ENCODE assay signal across 23 mouse cellular contexts in genomic region chr17:84330986-84331385, GRCm38 (mm10).
A peak's percentile ranks its signal among the peaks of the same experiment; 100 is the strongest.
DNase-seq lines count a peak whose midpoint lies in the region; ATAC-seq and TF ChIP-seq lines count a peak whose summit lies in the region.
"Had no signal": no experiment of that assay in that cellular context is flagged by ENCODE, and none has a peak within 500 bp of the region (broad histone marks: within the 10 kb centered on the region; RNA-seq: fewer than 3 reads in every experiment).

No protein-coding gene starts in this region.

- 87% methylated on average over 8 of the region's 8 CpGs for WGBS in forebrain, embryonic 10.5 days
- WGBS in forebrain, embryonic 13.5 days = 80% methylated on average over 8 of the region's 8 CpGs
- 86% methylated on average over 8 of the region's 8 CpGs for WGBS in small intestine, adult 2 months

- no peaks in the 10 kb centered on the region for H3K9me3 ChIP-seq in forebrain, embryonic 10.5 days
- H3K9me3 ChIP-seq in forebrain, embryonic 13.5 days (replicated peaks) = no peaks in the 10 kb centered on the region
- H3K9me3 ChIP-seq: heart, embryonic 15.5 days; hindbrain, embryonic 15.5 days; liver, embryonic 12.5 days; midbrain, embryonic 12.5 days; neural tube, embryonic 15.5 days had no signal

- H3K36me3 ChIP-seq in forebrain, embryonic 10.5 days (replicated peaks) = peaks cover 34% of the 10 kb centered on the region
- 0 out of 2 replicates have a peak, but pooled peaks cover 16% of the 10 kb centered on the region for H3K36me3 ChIP-seq in forebrain, embryonic 13.5 days (ENCODE audit: poor library complexity, severe bottlenecking)
- peaks cover 7% of the 10 kb centered on the region; the same call in 1 of the 2 replicates for H3K36me3 ChIP-seq in small intestine, adult 2 months (ENCODE audit: control insufficient read depth, insufficient read depth, low read length)

- H3K27me3 ChIP-seq in forebrain, embryonic 10.5 days (ENCODE audit: poor library complexity, severe bottlenecking) = no peaks in the 10 kb centered on the region
- no peaks in the 10 kb centered on the region for H3K27me3 ChIP-seq in forebrain, embryonic 13.5 days
- H3K27me3 ChIP-seq in small intestine, adult 2 months (ENCODE audit: control insufficient read depth, insufficient read depth, low read length) = no peaks in the 10 kb centered on the region
- H3K27me3 ChIP-seq: heart, embryonic 15.5 days; hindbrain, embryonic 15.5 days; liver, embryonic 12.5 days; midbrain, embryonic 12.5 days; neural tube, embryonic 15.5 days had no signal

- no peak overlapping the region for H3K9ac ChIP-seq in forebrain, embryonic 13.5 days
- H3K9ac ChIP-seq: heart, embryonic 15.5 days; hindbrain, embryonic 15.5 days; liver, embryonic 12.5 days; midbrain, embryonic 12.5 days; neural tube, embryonic 15.5 days had no signal

- H3K4me1 ChIP-seq in forebrain, embryonic 10.5 days = peaks cover 12% of the 10 kb centered on the region
- H3K4me1 ChIP-seq in forebrain, embryonic 13.5 days = peaks cover 6% of the 10 kb centered on the region; the same call in 1 of the 2 replicates
- peaks cover 5% of the 10 kb centered on the region; the same call in 1 of the 2 replicates for H3K4me1 ChIP-seq in small intestine, adult 2 months (ENCODE audit: control insufficient read depth, insufficient read depth, insufficient read length, low read length)
- H3K4me1 ChIP-seq: heart, embryonic 15.5 days; midbrain, embryonic 12.5 days; neural tube, embryonic 15.5 days had no signal

- no peak for TF ChIP-seq POLR2A in small intestine, adult 2 months (IDR thresholded peaks at IDR 0.05; ENCODE audit: low read depth, low read length)

- 0 out of 2 replicates have a peak overlapping the region, but pooled peaks have one; percentile 5 for H3K27ac ChIP-seq in forebrain, embryonic 10.5 days
- no peak overlapping the region for H3K27ac ChIP-seq in forebrain, embryonic 13.5 days
- peak overlapping the region; percentile 53 for H3K27ac ChIP-seq in small intestine, adult 2 months (ENCODE audit: insufficient read depth, low read depth, low read length)
- H3K27ac ChIP-seq: heart, embryonic 15.5 days; hindbrain, embryonic 15.5 days; kidney, postnatal 0 days; left cerebral cortex, adult 2 months; liver, embryonic 12.5 days; midbrain, embryonic 12.5 days; neural tube, embryonic 15.5 days had no signal

- H3K4me3 ChIP-seq in forebrain, embryonic 10.5 days = no peak overlapping the region
- no peak overlapping the region for H3K4me3 ChIP-seq in forebrain, embryonic 13.5 days
- H3K4me3 ChIP-seq in small intestine, adult 2 months (ENCODE audit: low read depth, low read length) = no peak overlapping the region
- H3K4me3 ChIP-seq: heart, embryonic 15.5 days; hindbrain, embryonic 15.5 days; left cerebral cortex, adult 2 months; liver, embryonic 12.5 days; midbrain, embryonic 12.5 days; neural tube, embryonic 15.5 days had no signal

- no peak for DNase-seq in forebrain, embryonic 10.5 days (ENCODE audit: extremely low spot score, low spot score)
- DNase-seq in retina, postnatal 1 day = peak; percentile 12
- no peak for DNase-seq in retina, embryonic 14.5 days (ENCODE audit: low spot score)
- no peak for DNase-seq in frontal cortex, postnatal 14 days (ENCODE audit: low spot score in 2 of 2)
- DNase-seq: cerebellum, adult 11-12 months; cerebellum, postnatal 10 days; gastrocnemius, postnatal 10 days; heart, adult 18-20 months; kidney, adult 2 months; layer of hippocampus, adult 9-11 months; lung, adult 18-20 months; lung, postnatal 10 days; spleen, adult 18-20 months had no signal

- TF ChIP-seq CTCF in small intestine, adult 2 months (IDR thresholded peaks at IDR 0.05; ENCODE audit: extremely low read depth, insufficient read length, insufficient replicate concordance, low read depth, low read length) = no peak

- ATAC-seq in forebrain, embryonic 13.5 days = no peak
- no peak for ATAC-seq in activated CD4-positive, CD25-positive, alpha-beta regulatory T cell, adult 4 months
- ATAC-seq: liver, embryonic 12.5 days had no signal

- H3K4me2 ChIP-seq in forebrain, embryonic 13.5 days = no peak overlapping the region
- H3K4me2 ChIP-seq: heart, embryonic 15.5 days; hindbrain, embryonic 15.5 days; liver, embryonic 12.5 days; midbrain, embryonic 12.5 days; neural tube, embryonic 15.5 days had no signal
